Mouse (Mus musculus) midbrain, postnatal 0 days (tissue): ENCODE results near the gene Abca1. TPM values are rescaled to one million over a fixed set of nuclear protein-coding genes. Genes with fewer than 3 reads are reported as not detected.
A peak's percentile ranks its signal among the peaks of the same experiment; 100 is the strongest.

Experiments used
- ATAC-seq: fragments of 200-750 bp; cut with Nextera tagmentation; 2 replicates; pipeline ENCODE4 v1.8.0; 2017; ENCODE audit warnings: moderate number of reproducible peaks, mild to moderate bottlenecking, moderate TSS enrichment, moderate library complexity; ENCODE audit not compliant: low FRiP score
- DNase-seq: peaks from one replicate; pipeline ENCODE4 v3.0.0-alpha.2; 2015; ENCODE audit warnings: low spot score
- H3K27ac ChIP-seq: fragments of 300-500 bp; sonication (generic); 2 replicates; pipeline ENCODE4 v1.5.1; 2014; ENCODE audit warnings: low read depth, mild to moderate bottlenecking, low read length, mixed read lengths
- H3K27me3 ChIP-seq: fragments of 300-500 bp; sonication (generic); 2 replicates; pipeline ENCODE4 v1.6.1; 2014; ENCODE audit warnings: low read length, control low read depth, mixed read lengths; ENCODE audit not compliant: insufficient read depth
- H3K36me3 ChIP-seq: fragments of 300-500 bp; sonication (generic); 2 replicates; pipeline ENCODE4 v1.6.1; 2014; ENCODE audit warnings: low read length, control low read depth, mixed read lengths; ENCODE audit not compliant: insufficient read depth
- H3K4me1 ChIP-seq: fragments of 300-500 bp; sonication (generic); 2 replicates; pipeline ENCODE4 v1.6.1; 2014; ENCODE audit warnings: mild to moderate bottlenecking, control low read depth, antibody characterized with exemption, low read length, mixed read lengths; ENCODE audit not compliant: insufficient read depth
- H3K4me2 ChIP-seq: fragments of 300-500 bp; sonication (generic); 2 replicates; pipeline ENCODE4 v1.6.1; 2014; ENCODE audit warnings: low read depth, mild to moderate bottlenecking, low read length, mixed read lengths; ENCODE audit not compliant: poor library complexity, severe bottlenecking
- H3K4me3 ChIP-seq: fragments of 300-500 bp; sonication (generic); 2 replicates; pipeline ENCODE4 v1.5.1; 2014; ENCODE audit warnings: low read depth, mild to moderate bottlenecking, low read length, moderate library complexity
- H3K9ac ChIP-seq: fragments of 300-500 bp; sonication (generic); replicated peaks from 2 replicates; pipeline ENCODE4 v1.6.1; 2014; ENCODE audit warnings: mild to moderate bottlenecking, low read length, moderate library complexity, mixed read lengths; ENCODE audit not compliant: poor library complexity, severe bottlenecking
- H3K9me3 ChIP-seq: fragments of 300-500 bp; sonication (generic); 2 replicates; pipeline ENCODE4 v1.6.1; 2016; ENCODE audit warnings: low read length, control low read depth
- CTCF ChIP-seq: IDR thresholded peaks from 2 replicates; pipeline ENCODE4 v1.5.1; 2016; ENCODE audit warnings: antibody characterized with exemption, mild to moderate bottlenecking
- WGBS: fragments of 180-500 bp; shearing (Covaris S2); extraction: QIAGEN DNeasy Blood & Tissue Kit; methylation state at CpG from one replicate; pipeline ENCODE4 v1.1.7; 2014; 5-methylcytosine and 5-hydroxymethylcytosine counted together
- polyA plus RNA-seq: library from polyadenylated mRNA; unstranded; fragments of >200 nt; fragmentation: Nextera tagmentation; extraction: Ambion mirVana; gene quantifications from 2 replicates; pipeline ENCODE4 v1.2.1, GENCODE M21; 2015
- total RNA-seq: library from RNA; depleted of rRNA; stranded (reverse); fragments of >200 nt; gene quantifications from 2 replicates; pipeline ENCODE4 v1.2.3, GENCODE M21; 2014

Gene Abca1
- total and polyA plus RNA-seq, 2 experiments from 2014 or later: 8.6 to 49.2 TPM

DNA sequence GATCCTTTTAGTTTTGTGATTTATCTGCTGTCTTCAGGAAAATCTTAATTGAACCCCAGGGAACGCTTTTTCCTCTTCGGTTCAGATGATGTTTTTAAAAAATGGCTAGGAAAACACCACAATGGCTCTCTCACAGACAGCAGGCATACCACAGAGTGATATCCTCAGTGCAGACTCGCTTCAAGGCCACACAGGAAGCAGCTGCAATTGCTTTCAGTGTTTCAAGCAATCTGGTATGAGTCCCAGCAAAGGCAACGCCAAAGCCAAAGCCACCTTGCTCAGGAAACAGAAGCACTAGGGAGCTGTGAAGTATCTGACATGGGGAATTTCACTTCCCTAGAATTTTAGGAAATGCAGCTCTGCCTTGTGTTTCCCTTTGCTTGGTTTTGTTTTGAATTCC lies 27.4 kb upstream of the Abca1 start:
- no peak overlapping the region for H3K4me3 ChIP-seq
- H3K9ac ChIP-seq: no peak overlapping the region
- no peak overlapping the region for H3K4me2 ChIP-seq
- DNase-seq (peak; percentile 32), ATAC-seq (no peak)
- H3K36me3 ChIP-seq: no peaks in the 10 kb centered on the region
- WGBS: 56% methylated on average over 4 of the region's 4 CpGs
- no peak overlapping the region for H3K27ac ChIP-seq
- TF ChIP-seq CTCF: no peak
- no peaks in the 10 kb centered on the region for H3K27me3 ChIP-seq
- H3K9me3 ChIP-seq: no peaks in the 10 kb centered on the region
- no peaks in the 10 kb centered on the region for H3K4me1 ChIP-seq

DNA sequence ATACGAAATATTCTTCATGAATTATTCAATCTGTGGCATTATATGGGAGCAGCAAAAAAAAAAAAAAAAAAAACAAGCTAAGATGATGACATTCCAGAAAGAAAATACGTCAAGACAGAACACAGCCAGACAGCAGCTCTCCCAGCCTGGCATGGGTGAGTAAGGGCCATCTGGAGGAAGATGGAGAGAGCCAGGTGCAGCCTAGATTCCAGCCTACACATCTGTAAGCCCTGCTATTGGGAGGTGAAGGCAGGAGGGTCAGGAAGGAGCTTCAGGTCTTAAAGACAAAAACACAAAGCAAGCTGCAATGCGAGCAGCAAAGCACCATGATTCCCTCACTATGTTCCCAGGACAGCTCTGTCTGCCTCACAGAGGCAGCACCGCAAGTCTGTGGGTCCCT lies 26.9 kb upstream of the Abca1 start:
- Histone ChIP-seq H3K9me3 (no peaks in the 10 kb centered on the region), H3K36me3 (no peaks in the 10 kb centered on the region), H3K4me3 (no peak overlapping the region), H3K27me3 (no peaks in the 10 kb centered on the region), H3K27ac (no peak overlapping the region), H3K4me1 (no peaks in the 10 kb centered on the region), H3K4me2 (no peak overlapping the region), H3K9ac (no peak overlapping the region)
- WGBS: 56% methylated on average over 4 of the region's 4 CpGs
- ATAC-seq (no peak), DNase-seq (no peak)
- no peak for TF ChIP-seq CTCF

DNA sequence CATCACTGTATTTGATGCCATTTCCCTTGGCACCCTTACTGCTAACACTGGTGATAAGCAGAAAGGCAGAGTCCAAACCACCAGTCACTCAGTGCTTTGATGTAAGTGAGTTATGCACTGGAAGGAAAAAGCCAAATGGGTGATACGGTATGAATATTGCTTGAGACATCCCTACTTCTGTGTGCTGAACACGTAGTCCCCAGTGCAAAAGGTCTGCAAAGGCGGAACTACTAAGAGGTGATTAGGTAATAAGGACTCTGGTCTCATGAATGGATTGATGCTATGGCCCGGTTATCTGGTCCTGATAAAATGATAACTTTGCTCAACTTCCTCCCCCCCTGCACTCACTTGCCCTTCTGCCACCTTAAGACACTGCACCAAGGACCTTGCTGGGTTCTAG lies 26.4 kb upstream of the Abca1 start:
- no peaks in the 10 kb centered on the region for H3K27me3 ChIP-seq
- no peak for TF ChIP-seq CTCF
- no peaks in the 10 kb centered on the region for H3K36me3 ChIP-seq
- WGBS: 94% methylated on average over 4 of the region's 4 CpGs
- H3K9ac ChIP-seq: no peak overlapping the region
- no peak overlapping the region for H3K27ac ChIP-seq
- DNase-seq: no peak
- H3K4me1 ChIP-seq: no peaks in the 10 kb centered on the region
- no peak overlapping the region for H3K4me2 ChIP-seq
- no peaks in the 10 kb centered on the region for H3K9me3 ChIP-seq
- no peak overlapping the region for H3K4me3 ChIP-seq
- no peak for ATAC-seq

DNA sequence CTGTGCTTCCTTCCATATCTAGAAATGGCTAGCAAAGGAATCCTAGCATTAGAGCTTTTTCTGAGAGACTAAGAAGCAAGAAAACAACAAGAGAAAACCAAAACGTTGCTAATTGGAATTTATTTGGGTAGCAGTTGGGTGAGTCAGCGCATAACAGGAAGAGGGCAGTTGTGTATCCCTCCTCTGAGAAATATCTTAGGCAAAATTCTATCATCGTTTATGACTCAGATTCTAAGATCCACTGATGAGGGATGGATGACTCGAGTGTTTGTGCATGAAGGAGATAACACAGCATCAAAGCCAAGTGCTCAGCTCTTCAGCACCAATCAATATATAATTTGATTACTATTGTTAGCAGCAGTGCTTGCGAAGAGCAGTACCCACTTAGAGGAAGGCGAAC lies 21.8 kb upstream of the Abca1 start:
- DNase-seq (no peak), ATAC-seq (no peak)
- no peak overlapping the region for H3K4me3 ChIP-seq
- no peak overlapping the region for H3K4me2 ChIP-seq
- H3K27me3 ChIP-seq: no peaks in the 10 kb centered on the region
- WGBS: 78% methylated on average over 6 of the region's 6 CpGs
- no peak overlapping the region for H3K9ac ChIP-seq
- no peaks in the 10 kb centered on the region for H3K36me3 ChIP-seq
- H3K4me1 ChIP-seq: no peaks in the 10 kb centered on the region
- no peak overlapping the region for H3K27ac ChIP-seq
- H3K9me3 ChIP-seq: no peaks in the 10 kb centered on the region
- TF ChIP-seq CTCF: no peak

DNA sequence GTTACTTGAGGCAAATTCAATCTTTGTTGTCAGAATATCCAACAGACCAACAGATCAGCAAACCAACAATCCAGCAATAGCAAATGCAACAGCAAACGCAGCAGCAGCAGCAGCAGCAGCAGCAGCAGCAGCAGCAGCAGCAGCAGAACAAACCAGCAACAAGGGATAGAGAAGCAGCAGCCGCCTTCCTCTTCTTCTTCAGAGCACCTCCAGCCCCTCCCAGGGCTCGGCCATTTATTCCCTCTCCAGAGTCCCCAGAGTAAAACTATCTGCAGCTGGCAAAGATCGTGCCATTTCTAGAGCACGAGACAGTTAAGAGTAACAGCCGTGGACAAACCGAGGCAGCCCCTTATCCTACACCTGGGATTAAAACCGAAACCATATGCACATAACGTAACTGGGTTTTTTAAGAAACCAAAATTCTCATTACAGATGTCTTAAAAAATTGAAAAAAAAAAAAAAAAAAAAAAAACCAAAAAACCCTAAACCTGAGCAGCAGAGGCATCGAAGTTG lies 19.7 kb upstream of the Abca1 start:
- no peaks in the 10 kb centered on the region for H3K9me3 ChIP-seq
- H3K4me2 ChIP-seq: no peak overlapping the region
- 81% methylated on average over 10 of the region's 10 CpGs for WGBS
- H3K9ac ChIP-seq: no peak overlapping the region
- DNase-seq (no peak), ATAC-seq (no peak)
- H3K4me3 ChIP-seq: no peak overlapping the region
- H3K27me3 ChIP-seq: no peaks in the 10 kb centered on the region
- no peaks in the 10 kb centered on the region for H3K4me1 ChIP-seq
- H3K36me3 ChIP-seq: no peaks in the 10 kb centered on the region
- no peak overlapping the region for H3K27ac ChIP-seq
- no peak for TF ChIP-seq CTCF

DNA sequence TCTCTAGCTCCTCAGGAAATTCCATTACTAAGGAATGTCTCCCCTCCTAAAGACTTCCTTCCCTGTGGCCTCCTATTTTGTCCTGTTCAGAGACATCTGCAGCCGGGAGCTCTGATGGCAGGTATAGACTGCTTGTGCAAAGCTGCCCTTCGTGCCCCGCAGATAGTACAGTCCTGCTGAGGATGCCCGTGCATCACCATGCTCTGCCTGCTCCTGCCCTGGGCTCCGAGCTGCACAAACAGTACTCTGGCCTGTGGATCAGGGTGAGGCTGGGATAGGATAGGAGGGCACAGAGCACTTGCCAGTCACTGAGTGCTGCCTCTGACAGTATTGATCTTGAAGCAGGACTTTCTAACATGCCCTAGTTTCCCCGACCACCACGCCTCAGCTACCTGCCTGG lies 18.8 kb upstream of the Abca1 start:
- ATAC-seq (no peak), DNase-seq (no peak)
- Histone ChIP-seq H3K27me3 (no peaks in the 10 kb centered on the region), H3K4me2 (no peak overlapping the region), H3K4me3 (no peak overlapping the region), H3K27ac (no peak overlapping the region), H3K4me1 (no peaks in the 10 kb centered on the region), H3K36me3 (no peaks in the 10 kb centered on the region), H3K9me3 (no peaks in the 10 kb centered on the region), H3K9ac (no peak overlapping the region)
- no peak for TF ChIP-seq CTCF
- 92% methylated on average over 7 of the region's 7 CpGs for WGBS
